In genomic region chr1:151638357-151638756, GRCm38 (mm10) we compare ENCODE assay signal across 13 mouse cellular contexts.
"Had no signal": no experiment of that assay in that cellular context is flagged by ENCODE, and none has a peak within 500 bp of the region (broad histone marks: within the 10 kb centered on the region; RNA-seq: fewer than 3 reads in every experiment).

No protein-coding gene starts in this region.

- H3K4me2 ChIP-seq: limb, embryonic 12.5 days; liver, embryonic 13.5 days; lung, embryonic 15.5 days; midbrain, embryonic 13.5 days; stomach, embryonic 15.5 days had no signal

- H3K4me3 ChIP-seq: layer of hippocampus, adult 2 months; limb, embryonic 12.5 days; liver, embryonic 13.5 days; lung, embryonic 15.5 days; midbrain, embryonic 13.5 days; stomach, embryonic 15.5 days had no signal

- DNase-seq: kidney, postnatal 10 days; kidney, postnatal 4 days; liver; liver, embryonic 13.5 days; liver, postnatal 0 days; retina, postnatal 1 day; right cerebral cortex, postnatal 14 days; thymus, postnatal 36 days had no signal

- H3K4me1 ChIP-seq: limb, embryonic 12.5 days; liver, embryonic 13.5 days; lung, embryonic 15.5 days; midbrain, embryonic 13.5 days; stomach, embryonic 15.5 days had no signal

- H3K36me3 ChIP-seq: limb, embryonic 12.5 days; liver, embryonic 13.5 days; lung, embryonic 15.5 days; midbrain, embryonic 13.5 days; stomach, embryonic 15.5 days had no signal

- ATAC-seq: liver, postnatal 0 days; midbrain, embryonic 13.5 days had no signal

- H3K27ac ChIP-seq: layer of hippocampus, adult 2 months; limb, embryonic 12.5 days; liver, embryonic 13.5 days; lung, embryonic 15.5 days; midbrain, embryonic 13.5 days; stomach, embryonic 15.5 days had no signal

- H3K27me3 ChIP-seq: limb, embryonic 12.5 days; liver, embryonic 13.5 days; midbrain, embryonic 13.5 days; stomach, embryonic 15.5 days had no signal

- H3K9me3 ChIP-seq: liver, embryonic 13.5 days; lung, embryonic 15.5 days; midbrain, embryonic 13.5 days; stomach, embryonic 15.5 days had no signal

- H3K9ac ChIP-seq: limb, embryonic 12.5 days; liver, embryonic 13.5 days; liver, postnatal 0 days; lung, embryonic 15.5 days; midbrain, embryonic 13.5 days; stomach, embryonic 15.5 days had no signal
